In the genomic region with DNA sequence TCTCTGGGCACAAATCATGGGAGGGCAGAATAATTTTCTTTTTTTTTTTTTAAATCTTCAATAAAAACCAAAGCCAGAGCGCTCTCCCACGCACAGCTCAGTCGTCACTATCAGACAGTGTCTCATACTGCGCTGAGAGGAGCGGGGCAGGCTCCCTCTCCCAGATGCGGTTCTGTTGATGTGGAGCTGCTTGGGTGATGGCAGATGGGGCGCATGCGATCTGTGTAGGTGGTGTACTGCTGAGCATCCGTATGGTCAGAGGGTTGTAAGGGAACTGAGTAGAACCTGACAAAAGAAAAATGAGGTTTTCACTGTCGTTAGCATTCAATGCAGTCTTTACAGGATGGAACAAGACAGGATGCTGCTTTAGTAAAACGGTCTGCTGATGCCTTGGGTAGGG, we compare ENCODE assay signal across 10 mouse cellular contexts. TPM values are rescaled to one million over a fixed set of nuclear protein-coding genes. Genes with fewer than 3 reads are reported as not detected.
DNase-seq lines count a peak whose midpoint lies in the region.
"Had no signal": no experiment of that assay in that cellular context is flagged by ENCODE, and none has a peak within 500 bp of the region (broad histone marks: within the 10 kb centered on the region; RNA-seq: fewer than 3 reads in every experiment).

No protein-coding gene starts in this region.

- peak; percentile 65 for DNase-seq in cerebellum, adult 9-10 months
- DNase-seq in frontal cortex, adult 2 months (ENCODE audit: extremely low spot score in 1 of 2, low spot score in 1 of 2), result peak; percentile 70 to 83
- DNase-seq in layer of hippocampus, postnatal 14 days (ENCODE audit: low spot score in 2 of 2), result peak; percentile 63 to 81
- DNase-seq in right cerebral cortex, adult 2 months (ENCODE audit: low spot score in 2 of 2), result peak; percentile 76 to 83
- no peak for DNase-seq in heart, adult 11 months
- no peak for DNase-seq in heart, postnatal 25 days (ENCODE audit: low spot score)
- no peak for DNase-seq in kidney, postnatal 14 days
- DNase-seq: gastrocnemius, postnatal 10 days; kidney, adult 9 months; liver, postnatal 0 days had no signal

- intact Hi-C loops in heart, postnatal 25 days (cut with DNase I), result no loop called here

RNA-seq across cellular contexts. Expression of a gene that starts 36.5 kb away (rescaled TPM):
- 55.1 and 58.1 TPM in 2 replicates for polyA plus RNA-seq in frontal cortex, adult 2 months (2012; rRNA removed)
- total RNA-seq in layer of hippocampus, postnatal 14 days (2021), result 10 to 100 TPM; 81.3 to 92.1 TPM
- total RNA-seq in heart, postnatal 25 days (2021), result 10 to 100 TPM; 36.0 to 40.8 TPM

RNA-seq across cellular contexts. Expression of a gene that starts 36.6 kb away (rescaled TPM):
- 26.6 and 27.4 TPM in 2 replicates for polyA plus RNA-seq in frontal cortex, adult 2 months (2012; rRNA removed)
- 10 to 100 TPM; 15.0 to 20.0 TPM for total RNA-seq in layer of hippocampus, postnatal 14 days (2021)
- total RNA-seq in heart, postnatal 25 days (2021), result 10 to 100 TPM; 11.7 to 12.0 TPM

Comparison
In these comparisons a context has a peak if more than half of its experiments do, and no peak if none do; other contexts are left out.
1. DNase-seq: peak in cerebellum, adult 9-10 months (single experiment), frontal cortex, adult 2 months (2 of 2), layer of hippocampus, postnatal 14 days (2 of 2) and right cerebral cortex, adult 2 months (2 of 2); none in heart, adult 11 months (single experiment), heart, postnatal 25 days (single experiment) and kidney, postnatal 14 days (single experiment).